Mouse (Mus musculus) myocyte (in vitro differentiated cells): ENCODE measurements around the gene Coro2a.

ENCODE experiments used
- E2F4 ChIP-seq: IDR thresholded peaks from one replicate; pipeline ENCODE4 v1.6.1; 2011; ENCODE audit warnings: mild to moderate bottlenecking, control low read depth, moderate library complexity; ENCODE audit not compliant: insufficient read depth
- MAX ChIP-seq: IDR thresholded peaks from one replicate; pipeline ENCODE4 v1.6.1; 2011; ENCODE audit warnings: low read depth, mild to moderate bottlenecking, control low read depth
- MYOG ChIP-seq, 3 experiments: IDR thresholded peaks; one replicate each; pipeline ENCODE4 v1.6.1; 2011; ENCODE audit warnings: control low read depth in 2 of 3, low read depth in 2 of 3, mild to moderate bottlenecking in 2 of 3; ENCODE audit not compliant: insufficient read length in 2 of 3, control insufficient read depth in 1 of 3, insufficient read depth in 1 of 3
- POLR2A ChIP-seq: IDR thresholded peaks from one replicate; pipeline ENCODE4 v1.6.1; 2011; ENCODE audit warnings: low read depth, mild to moderate bottlenecking, control low read depth, moderate library complexity; ENCODE audit not compliant: insufficient read length
- REST ChIP-seq: IDR thresholded peaks from one replicate; pipeline ENCODE4 v1.6.1; 2011; ENCODE audit warnings: mild to moderate bottlenecking, control low read depth, moderate library complexity; ENCODE audit not compliant: insufficient read depth, insufficient read length
- TCF12 ChIP-seq: IDR thresholded peaks from one replicate; pipeline ENCODE4 v1.6.1; 2011; ENCODE audit warnings: mild to moderate bottlenecking, control low read depth; ENCODE audit not compliant: poor library complexity, insufficient read depth, severe bottlenecking

DNA sequence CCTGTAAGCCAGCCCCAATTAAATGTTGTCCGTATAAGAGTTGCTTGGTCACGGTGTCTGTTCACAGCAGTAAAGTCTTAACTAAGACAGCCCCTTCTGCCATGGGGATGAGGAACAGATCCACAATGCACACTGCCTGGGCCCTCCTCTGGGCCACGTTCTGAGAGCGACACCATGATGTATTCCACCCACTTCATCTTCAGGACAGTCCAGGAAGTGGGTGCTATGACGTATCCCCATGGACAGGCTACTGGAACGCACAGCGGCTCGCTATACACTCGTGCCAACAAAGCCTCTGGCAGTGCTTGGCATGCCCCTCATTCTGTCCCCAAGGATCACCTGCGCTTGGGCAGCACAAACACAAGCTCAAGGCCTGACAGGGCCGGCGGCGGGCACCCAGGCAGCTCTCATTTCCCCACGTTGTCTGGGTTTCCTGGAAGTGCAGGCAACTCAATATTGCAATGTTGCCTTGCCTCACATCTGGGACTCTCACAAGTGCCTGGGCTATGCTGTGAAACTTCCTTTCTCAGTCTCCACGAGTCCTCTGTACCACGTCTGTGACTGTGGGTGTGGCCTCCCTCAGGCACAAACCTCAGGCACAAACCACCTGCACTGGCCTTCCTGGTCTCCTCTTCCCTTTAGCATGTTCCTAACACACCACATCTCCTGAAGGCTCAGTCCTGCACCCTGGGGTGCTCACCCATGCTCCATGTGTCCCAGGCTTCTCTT lies 33.9 kb upstream of the Coro2a start:
- TF ChIP-seq POLR2A (no peak), MAX (no peak), REST (no peak), TCF12 (no peak), E2F4 (no peak), MYOG (IDR thresholded peaks at IDR 0.05; ENCODE audit: control insufficient read depth in 1 of 3, insufficient read depth in 1 of 3, insufficient read length in 2 of 3, low read depth in 2 of 3) (no peak)
